Mouse (Mus musculus): ENCODE measurements around the gene March6.

- TF ChIP-seq POLR2A (IDR thresholded peaks at IDR 0.05; ENCODE audit: insufficient read depth, low read depth, low read length) (no peak), CTCF (IDR thresholded peaks at IDR 0.05; ENCODE audit: insufficient read depth, low read depth, low read length) (no peak)
Measured at GRCm38 (mm10) chr15:31452336-31453097, 78.3 kb downstream of the March6 start.

All from olfactory bulb, adult 2 months (tissue).